Mouse (Mus musculus) left cerebral cortex, adult 9 months (tissue): ENCODE measurements around the gene Sumo3.

Experiments used
- DNase-seq, 2 experiments: peaks; one replicate each; pipeline ENCODE4 v3.0.0; 2022; ENCODE audit warnings: low spot score in 2 of 2

Gene Sumo3

DNA sequence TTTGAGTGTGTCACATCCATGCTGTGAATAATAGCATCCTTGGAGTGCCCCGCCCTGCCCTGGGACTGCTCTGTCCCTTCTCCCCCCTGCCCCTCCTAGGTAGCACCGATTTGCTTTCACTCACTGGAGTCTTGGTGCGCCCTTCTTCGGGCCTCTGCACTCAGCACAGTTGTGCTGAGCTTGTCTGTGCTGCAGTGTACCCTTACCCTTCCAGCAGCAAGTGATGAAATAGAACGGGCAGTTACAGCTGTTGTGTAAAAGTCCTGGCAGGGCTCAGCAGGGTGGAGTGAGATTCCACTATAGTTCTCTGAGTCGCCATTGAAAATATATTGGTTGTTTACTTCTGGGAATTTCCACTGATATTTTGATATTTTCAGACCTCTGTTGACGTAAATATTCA is 20.1 kb downstream of the Sumo3 start:
- no peak for DNase-seq

DNA sequence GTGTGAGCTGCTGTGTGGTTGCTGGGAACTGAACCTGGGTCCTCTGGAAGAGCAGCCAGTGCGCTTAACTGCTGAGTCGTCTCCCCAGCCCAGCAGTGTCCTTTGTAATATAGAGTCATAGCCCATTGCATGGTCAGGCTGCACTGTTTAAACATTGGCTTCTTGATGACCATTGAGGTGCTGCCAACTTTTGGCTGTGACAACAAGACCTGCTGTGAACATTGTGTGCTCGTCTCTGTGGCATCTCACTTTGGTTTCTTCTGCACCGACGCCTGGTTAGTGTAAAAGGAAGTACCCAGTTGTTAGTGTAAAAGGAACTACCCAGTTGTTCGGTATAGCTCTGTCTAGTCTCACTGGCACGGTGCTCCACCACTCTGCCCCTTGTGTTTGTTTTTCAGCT is 20.7 kb downstream of the Sumo3 start:
- no peak for DNase-seq

DNA sequence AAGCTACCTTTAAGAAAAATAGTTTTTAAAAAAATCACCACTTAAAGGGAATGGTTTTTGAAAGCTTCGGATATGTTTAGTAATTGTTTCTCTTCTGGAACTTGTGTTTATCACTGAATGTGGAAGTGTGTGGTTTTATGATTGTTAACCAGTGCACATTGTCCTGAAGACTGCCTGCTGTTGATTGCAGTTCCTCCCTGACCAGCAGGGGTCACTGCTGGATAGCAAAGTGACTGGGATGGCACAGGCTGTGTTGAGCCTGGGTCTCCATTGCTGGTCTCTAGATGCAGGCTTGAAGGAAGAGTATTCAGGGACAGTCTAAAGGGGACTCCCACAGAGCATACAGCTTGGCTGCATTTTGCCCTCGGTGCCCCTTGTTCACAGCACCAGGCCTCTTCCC is 21.6 kb downstream of the Sumo3 start:
- DNase-seq: peak in 1 of 2 experiments; percentile 86

DNA sequence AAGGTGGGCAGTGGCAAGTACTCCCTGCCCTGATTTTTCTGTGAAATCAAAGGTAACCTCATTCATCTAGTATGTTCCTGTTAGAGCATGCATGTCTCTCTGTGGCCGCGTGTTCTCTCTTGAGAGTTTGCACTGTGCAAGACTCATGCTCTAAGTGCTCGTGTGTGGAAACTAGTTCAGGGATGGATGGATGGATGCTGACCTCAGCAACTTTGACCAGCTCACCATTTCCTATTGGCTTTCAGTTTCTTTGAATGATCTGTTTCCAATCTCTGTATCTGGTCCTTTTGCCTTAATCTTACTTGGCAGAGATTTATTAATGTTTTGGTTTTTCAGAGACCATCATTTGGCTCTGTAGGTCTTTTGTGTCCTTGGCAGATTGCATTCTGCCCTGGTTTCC is 23.3 kb downstream of the Sumo3 start:
- DNase-seq: no peak

DNA sequence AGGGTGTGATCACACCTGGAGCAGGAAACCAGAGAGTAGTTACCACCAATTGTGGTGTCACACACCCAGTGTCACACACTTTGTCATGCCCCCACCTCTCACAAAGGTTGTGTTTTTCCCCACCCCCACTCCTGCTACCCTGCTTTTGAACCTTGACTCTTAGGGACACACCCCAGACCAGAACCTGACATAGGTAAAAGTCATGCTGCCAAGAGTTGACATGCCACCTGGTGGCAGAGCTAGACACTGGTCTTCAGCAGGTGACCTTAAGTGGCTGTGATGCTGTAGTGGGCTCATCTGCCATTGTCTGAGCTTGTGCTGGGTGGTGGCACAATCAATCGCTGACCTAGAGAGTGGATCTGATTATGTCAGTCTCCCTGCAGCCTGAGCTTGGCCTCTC is 24.1 kb downstream of the Sumo3 start:
- DNase-seq: no peak

DNA sequence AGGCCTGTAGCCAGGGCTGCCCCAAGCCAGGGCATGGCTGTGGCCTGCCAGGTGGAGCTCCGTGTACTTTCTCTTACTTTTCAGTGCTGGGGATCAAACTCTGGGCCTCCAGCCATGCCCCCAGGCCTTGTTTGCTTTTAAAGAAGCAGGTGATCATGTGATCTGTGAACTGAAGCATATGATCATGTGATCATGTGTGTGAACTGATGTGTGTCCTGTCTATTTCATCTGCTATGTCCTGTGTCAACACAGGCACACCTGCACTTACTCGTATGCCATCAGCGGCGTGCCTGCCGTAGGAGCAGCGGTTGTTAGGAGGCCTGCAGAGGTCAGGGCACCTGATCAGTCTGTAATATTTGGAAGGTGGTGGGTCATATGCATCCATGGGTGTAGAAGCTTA is 28.1 kb downstream of the Sumo3 start:
- DNase-seq: no peak

DNA sequence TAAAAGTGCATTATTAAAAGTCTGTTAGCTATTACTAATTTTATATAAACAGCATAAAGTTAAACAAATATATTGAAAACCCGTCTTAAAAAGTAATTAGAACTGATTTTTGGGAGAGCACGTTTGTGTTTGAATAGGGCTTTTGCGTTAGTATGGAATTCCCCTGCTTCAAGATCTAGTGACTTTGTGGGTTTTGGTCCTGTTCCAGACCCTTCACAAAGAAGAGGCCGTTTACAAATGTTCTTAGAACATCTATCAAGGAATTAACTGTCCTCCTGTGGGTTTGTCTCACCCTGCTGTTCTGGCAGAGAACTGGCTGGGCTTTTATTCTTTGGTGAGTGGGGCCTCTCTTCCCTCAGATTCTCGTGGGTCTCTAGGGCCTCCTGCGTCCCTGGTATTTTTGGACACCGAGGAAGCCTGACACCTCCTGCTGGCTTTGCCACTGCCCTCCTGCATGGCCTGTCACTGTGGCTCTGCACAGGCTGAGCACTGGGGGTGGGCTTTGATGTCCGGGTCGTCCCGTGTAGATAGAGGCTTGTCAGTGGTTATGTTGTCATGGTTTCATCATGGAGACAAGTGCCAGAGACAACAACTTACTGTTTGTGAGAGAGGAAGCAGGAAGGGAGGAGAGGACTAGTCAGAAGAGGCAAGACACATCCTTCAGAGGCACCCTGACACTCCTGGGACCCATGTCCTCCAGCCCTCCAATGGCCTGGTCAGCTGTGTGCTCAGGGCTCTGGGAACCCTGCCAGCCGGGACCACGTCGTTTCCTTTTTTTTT is 28.7 kb downstream of the Sumo3 start:
- DNase-seq: no peak

DNA sequence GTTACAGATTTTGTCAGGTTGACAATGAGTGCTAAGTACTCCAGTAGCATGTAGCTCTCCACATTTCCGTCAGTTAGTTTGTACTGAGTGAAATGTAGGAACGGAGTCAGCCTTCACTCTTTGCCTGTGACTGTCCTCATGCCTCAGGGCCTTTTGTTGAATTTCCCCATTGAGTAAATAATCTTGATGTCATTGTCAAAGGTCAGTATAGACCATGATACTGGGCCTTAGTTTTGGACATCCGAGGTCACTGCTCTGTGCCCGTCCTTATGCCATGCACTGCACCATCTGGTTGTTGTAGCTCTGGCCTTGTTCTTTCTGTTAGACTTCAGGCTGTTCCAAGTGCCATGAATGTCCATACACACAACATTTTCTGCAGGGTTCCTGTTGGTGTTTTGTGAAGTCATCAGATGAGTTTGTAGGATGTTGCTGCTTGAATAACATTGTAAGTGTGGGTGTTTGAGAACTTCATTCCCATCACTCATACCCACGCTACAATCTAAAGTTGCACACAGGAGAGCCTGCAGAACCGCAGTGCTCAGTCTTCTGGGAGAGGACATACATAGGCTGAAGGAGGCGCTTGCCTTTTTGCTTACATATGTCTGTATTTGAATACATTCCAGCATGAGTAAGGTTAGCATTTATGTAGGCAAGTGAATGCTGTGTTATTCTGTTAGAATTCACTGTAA is 30.5 kb downstream of the Sumo3 start:
- DNase-seq: peak in 1 of 2 experiments; percentile 53

DNA sequence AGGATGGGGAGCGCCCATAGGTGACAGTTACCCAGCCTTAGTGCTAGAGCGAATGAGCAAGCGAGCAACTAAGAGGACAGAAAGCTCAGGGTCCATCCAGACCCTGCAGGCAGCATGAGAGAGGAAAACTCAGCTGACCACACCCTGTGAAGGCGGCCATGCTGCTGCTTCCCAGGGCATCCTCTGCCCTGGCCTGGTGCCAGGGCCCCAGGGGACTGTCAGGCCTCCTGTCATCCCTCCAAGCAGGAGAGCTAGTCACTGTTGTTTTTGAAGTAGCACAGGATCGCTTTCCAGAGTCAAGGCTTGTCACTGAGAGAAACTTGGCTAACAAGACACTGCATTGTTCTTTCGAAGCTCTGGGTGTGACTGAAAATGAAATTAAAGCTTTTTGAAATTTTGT is 33.1 kb downstream of the Sumo3 start:
- DNase-seq: no peak

DNA sequence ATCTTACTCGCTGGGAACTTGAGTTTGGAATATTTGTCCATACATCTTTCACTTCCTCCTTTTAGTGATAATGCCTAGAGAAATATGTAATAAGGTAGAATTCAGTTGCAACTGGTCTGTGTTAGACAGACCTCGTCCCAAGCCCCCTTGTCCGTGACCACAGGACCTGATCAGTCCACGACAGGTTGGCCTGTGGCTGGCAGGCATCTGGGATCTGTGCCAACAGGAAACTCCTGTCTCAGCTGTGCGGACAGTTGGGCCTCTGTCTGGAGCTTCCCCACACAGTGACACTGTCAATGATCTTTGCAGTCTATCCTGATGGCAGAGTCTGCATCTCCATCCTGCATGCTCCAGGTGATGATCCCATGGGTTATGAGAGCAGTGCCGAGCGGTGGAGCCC is 37.3 kb downstream of the Sumo3 start:
- DNase-seq: no peak

DNA sequence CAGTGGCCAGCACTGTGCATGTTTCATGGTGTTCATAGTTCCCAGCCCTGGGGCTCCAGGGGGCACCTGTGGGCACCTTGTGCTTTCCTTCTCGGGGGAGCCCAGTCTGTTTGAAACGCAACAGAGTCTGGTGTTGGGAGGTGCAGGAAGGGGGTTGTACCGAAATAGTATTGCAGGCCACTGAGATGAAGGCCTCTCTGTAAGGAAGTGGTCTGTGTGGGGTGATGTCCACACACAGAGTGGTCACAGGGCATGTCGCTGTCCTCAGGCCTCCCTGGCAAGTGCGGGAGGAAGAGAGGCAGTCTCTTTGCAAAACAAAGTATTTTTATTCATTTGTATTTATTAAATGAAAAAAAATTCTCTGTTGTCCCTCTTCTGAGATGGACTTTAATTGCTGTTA is 39.7 kb downstream of the Sumo3 start:
- DNase-seq: no peak

DNA sequence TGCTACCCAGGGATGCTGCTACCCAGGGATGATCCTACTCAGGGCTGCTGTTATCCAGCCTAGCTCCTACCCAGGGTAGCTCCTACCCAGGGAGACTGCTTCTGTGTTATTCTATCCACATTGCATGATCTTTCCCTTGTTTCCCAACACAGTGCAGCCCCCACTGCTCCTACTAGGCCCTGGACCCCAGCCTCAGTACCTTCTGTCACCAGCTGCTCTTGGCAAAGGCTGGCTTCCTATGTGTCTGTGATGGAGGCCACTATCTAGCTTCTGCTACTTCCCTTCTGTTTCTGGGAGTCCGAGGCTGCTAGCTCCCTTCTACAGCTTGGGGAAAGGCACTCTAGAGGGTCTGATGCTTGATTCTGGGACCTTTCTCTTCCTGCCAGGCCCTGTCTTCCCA is 41.6 kb downstream of the Sumo3 start:
- DNase-seq: no peak

DNA sequence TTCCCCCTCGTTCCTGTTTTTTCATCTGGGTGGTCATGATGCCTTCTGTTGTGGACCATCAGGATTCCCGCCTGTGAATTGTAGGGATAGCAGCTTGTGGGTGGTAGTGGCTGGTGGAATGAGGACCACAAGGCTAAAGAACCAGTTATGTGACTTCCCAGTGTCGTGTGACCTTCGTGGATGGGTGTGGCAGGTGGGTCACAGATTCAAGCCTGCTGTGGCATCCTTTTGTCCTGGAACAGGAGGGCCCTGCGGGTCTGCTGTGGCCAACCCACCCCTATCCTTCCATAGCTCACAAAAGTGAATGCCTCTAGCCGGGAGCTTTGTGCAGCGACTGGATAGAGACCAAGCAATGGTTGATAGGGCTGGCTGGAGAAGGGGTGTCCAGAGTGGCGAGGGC is 42.0 kb downstream of the Sumo3 start:
- no peak for DNase-seq

DNA sequence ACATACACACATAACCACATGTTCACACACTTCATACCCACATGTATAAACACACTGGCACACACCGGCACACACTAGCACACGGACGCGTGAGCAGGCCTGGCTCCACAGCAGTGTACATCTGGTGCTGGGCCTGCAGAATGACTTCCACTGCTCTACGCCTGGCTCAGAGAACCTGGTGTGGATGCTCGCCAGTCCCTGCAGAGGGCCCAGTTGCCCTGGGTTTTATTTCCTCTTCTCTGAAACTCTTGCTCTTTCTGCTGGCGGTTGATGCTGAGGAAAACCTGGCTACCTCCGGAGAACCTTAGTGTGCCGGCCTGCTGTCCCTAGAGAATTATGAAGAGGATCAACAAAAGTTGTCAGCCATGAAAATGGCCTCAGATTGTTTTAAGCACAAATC is 46.1 kb downstream of the Sumo3 start:
- no peak for DNase-seq

DNA sequence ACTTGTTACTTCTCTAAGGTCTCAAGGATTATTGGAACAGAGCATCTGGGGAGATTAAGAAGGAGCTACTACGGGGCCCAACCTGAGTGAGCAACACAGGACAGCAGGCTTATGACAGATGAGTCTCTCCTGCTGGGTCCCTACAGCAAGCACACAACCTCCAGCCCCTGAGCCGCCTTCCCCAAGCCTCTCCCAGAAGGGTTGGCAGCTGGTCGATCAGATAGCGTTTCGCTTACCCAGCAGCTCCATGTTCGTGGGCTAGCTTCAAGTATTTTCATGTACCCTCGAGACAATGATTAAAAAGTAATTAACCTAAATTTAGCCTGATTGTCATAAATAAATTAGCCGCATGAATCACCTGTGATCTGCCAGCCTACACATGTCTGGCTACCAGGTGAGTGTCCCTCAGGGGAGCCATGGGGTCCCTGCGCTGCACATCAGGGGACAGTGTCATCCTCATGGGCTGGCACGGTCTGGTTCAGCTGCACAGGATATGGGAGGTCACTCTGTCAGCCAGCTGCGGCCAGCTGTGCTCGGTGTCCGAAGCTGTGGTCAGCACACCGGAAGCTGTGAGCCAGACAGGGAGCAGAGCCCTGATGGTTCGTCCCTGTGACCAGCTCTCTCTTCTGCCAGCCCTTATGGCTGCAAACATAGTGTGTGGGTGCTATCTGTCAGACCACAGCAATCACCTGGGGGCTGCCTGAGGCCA is 52.5 kb downstream of the Sumo3 start:
- DNase-seq: no peak

DNA sequence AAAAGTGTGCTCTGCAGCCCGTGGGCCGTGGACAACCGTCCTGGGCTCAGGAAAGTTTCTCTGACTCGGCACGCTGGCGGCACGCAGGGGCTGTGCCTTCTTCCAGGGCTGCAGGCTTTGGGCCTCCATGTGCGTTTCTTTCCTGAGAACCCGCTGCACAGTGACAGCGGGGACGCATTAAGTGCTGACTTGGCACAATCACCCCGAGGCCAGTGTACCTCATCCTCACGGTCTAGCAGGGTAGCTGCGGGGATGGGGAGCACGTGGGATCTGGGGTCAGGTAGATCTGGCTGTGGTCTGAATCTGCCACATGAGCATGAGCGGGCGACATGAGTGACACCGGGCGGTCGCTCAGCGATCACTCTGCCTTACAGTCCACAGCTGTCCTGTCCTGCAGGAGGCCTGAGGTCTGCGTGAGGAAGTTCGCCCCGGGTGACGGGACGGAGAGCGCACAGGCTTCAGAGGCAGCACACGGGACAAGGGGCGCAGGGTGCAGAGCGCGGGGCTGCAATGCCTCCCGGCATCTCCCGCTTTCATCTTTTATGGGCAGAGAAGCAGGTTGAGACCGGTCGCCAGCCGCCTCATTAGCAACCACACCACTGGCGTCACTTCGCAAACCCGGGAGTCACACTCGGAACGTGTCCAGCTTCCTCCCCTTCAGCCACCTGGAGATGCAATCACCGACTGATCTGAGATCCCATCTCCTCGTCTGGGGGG is 58.2 kb downstream of the Sumo3 start:
- no peak for DNase-seq

DNA sequence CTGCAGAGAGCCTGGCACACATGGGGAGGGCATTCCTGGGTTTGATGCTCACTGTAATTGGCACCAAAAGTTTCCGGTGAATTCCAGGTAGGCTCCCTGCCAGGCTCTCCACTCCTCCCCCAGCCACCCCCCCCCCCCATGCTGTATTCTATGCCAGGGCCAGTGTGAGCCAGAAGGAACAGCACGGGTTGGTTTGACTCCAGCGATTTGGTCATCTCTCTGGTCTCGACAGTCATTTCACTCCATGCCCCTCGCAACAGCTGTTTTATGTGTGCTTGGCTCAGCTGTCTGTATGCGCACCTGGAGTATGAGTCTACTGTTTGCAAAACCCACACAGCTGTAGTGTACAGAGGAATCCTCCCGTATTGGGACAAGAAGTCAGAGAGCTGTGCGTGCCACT is 60.4 kb downstream of the Sumo3 start:
- no peak for DNase-seq

DNA sequence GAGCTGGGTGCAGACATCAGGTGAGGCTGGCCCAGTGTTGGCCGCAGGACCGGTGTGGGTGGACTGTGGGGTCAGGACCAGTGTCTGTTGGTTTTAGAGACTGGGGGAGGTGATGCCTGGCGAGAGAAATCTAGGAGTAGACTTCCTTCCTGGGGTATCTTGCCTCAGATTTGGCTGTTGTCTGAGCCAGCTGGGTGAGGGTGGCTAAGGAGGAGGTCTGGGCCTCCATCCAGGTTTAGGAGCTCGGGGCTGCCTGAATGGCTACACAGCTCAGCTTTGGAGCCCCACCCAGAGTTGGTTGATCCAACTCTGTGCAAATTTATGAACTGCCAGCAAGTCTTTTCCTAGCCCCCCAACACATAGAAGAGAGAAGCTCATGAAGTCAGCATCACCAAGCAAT is 61.5 kb downstream of the Sumo3 start:
- peak in 1 of 2 experiments; percentile 43 for DNase-seq
